Mouse (Mus musculus) naive thymus-derived CD4-positive, alpha-beta T cell, adult 5 months (primary cell): Measurements from ENCODE around the gene Abcd4. TPM values are rescaled to one million over a fixed set of nuclear protein-coding genes. Genes with fewer than 3 reads are reported as not detected.

Experiments used
- polyA plus RNA-seq: library from polyadenylated mRNA; unstranded; fragments of 100-300 nt; shearing (Covaris generic); gene quantifications from one replicate; pipeline ENCODE4 v1.2.1, GENCODE M21; 2017

The Abcd4 gene
- 20.3 TPM for polyA plus RNA-seq

GRCm38 (mm10) chr12:84616977-84617630 is at the start of gene Abcd4:
Gene Abcd4, minus strand, starts transcription at chr12:84617413.

GRCm38 (mm10) chr12:84640654-84641053 is 23.4 kb upstream of the Abcd4 start, which contains the start of gene Vrtn:
Gene Vrtn, plus strand, starts transcription at chr12:84641019.

GRCm38 (mm10) chr12:84569336-84569970 is 47.8 kb downstream of the Abcd4 start, which contains the start of gene Vsx2:
Gene Vsx2, plus strand, starts transcription at chr12:84569762.

Other genes starting within 250 kb of the Abcd4 start
- 63.8 TPM for gene Entpd5, start 208.4 kb downstream of the Abcd4 start, polyA plus RNA-seq
- 2.0 TPM for gene Bbof1, start 208.3 kb downstream of the Abcd4 start, polyA plus RNA-seq
- 35.5 TPM for gene Rnf113a2, start 200.2 kb downstream of the Abcd4 start, polyA plus RNA-seq
- 24.0 TPM for gene Aldh6a1, start 166.4 kb downstream of the Abcd4 start, polyA plus RNA-seq
- 30.2 TPM for gene Lin52, start 166.0 kb downstream of the Abcd4 start, polyA plus RNA-seq
- not detected for gene Vsx2, start 47.7 kb downstream of the Abcd4 start, polyA plus RNA-seq
- gene Vrtn, start 23.6 kb upstream of the Abcd4 start, polyA plus RNA-seq, result not detected
- gene Syndig1l, start 81.4 kb upstream of the Abcd4 start, polyA plus RNA-seq, result not detected
- gene Npc2, start 155.7 kb upstream of the Abcd4 start, polyA plus RNA-seq, result 200 TPM
- 87.9 TPM for gene Isca2, start 155.8 kb upstream of the Abcd4 start, polyA plus RNA-seq